Mouse (Mus musculus) gastrocnemius, postnatal 4 days (tissue): ENCODE results near the gene Adck2. TPM values are rescaled to one million over a fixed set of nuclear protein-coding genes. Genes with fewer than 3 reads are reported as not detected.

Experiments used
- DNase-seq, 2 experiments: peaks; one replicate each; pipeline ENCODE4 v3.0.0; 2021 to 2022; ENCODE audit warnings: low spot score in 2 of 2, mixed read lengths in 2 of 2
- total RNA-seq, 2 experiments: library from RNA; stranded (reverse); gene quantifications; 2 replicates each; pipeline ENCODE4 v1.2.3; 2021

Adck2 gene
- total RNA-seq, 2 experiments from 2014 or later = 15.9 to 18.3 TPM

GRCm38 (mm10) chr6:39556900-39557659 is 16.6 kb upstream of the Adck2 start:
- peak in 1 of 2 experiments; percentile 58 for DNase-seq

GRCm38 (mm10) chr6:39557723-39558261 is 15.9 kb upstream of the Adck2 start, which contains the start of gene Dennd2a:
Dennd2a (minus strand) TSS chr6:39557867.
- DNase-seq = peak; percentile 87 to 89

GRCm38 (mm10) chr6:39559276-39559939 is 14.3 kb upstream of the Adck2 start:
- DNase-seq = no peak

- DNase-seq = peak in 1 of 2 experiments; percentile 67
Measured at GRCm38 (mm10) chr6:39562166-39563015, 11.3 kb upstream of the Adck2 start.

- DNase-seq = no peak
Measured at GRCm38 (mm10) chr6:39567528-39567927, 6.1 kb upstream of the Adck2 start.

GRCm38 (mm10) chr6:39570426-39570825 is 3.2 kb upstream of the Adck2 start:
- no peak for DNase-seq

- peak in 1 of 2 experiments; percentile 20 for DNase-seq
Measured at GRCm38 (mm10) chr6:39574555-39574869, 839 bp downstream of the Adck2 start.

- DNase-seq = no peak
Measured at GRCm38 (mm10) chr6:39574951-39575350, 1.3 kb downstream of the Adck2 start.

- DNase-seq = no peak
Measured at GRCm38 (mm10) chr6:39579552-39579951, 5.9 kb downstream of the Adck2 start.

GRCm38 (mm10) chr6:39580558-39580957 is 6.9 kb downstream of the Adck2 start:
- DNase-seq = no peak

- DNase-seq = no peak
Measured at GRCm38 (mm10) chr6:39581087-39581784, 7.6 kb downstream of the Adck2 start.

GRCm38 (mm10) chr6:39585517-39585916 is 11.8 kb downstream of the Adck2 start, which contains the start of gene Gm42420:
Gm42420 (plus strand) TSS chr6:39585753.
- DNase-seq = no peak

GRCm38 (mm10) chr6:39591481-39591880 is 17.8 kb downstream of the Adck2 start:
- no peak for DNase-seq

GRCm38 (mm10) chr6:39592401-39593214 is 18.9 kb downstream of the Adck2 start, which contains the start of gene Ndufb2:
Ndufb2 (plus strand) TSS chr6:39592574.
- peak; percentile 76 to 93 for DNase-seq

GRCm38 (mm10) chr6:39600851-39601250 is 27.2 kb downstream of the Adck2 start:
- DNase-seq = no peak

GRCm38 (mm10) chr6:39601828-39602227 is 28.2 kb downstream of the Adck2 start:
- no peak for DNase-seq

- DNase-seq = no peak
Measured at GRCm38 (mm10) chr6:39604565-39604964, 30.9 kb downstream of the Adck2 start.

GRCm38 (mm10) chr6:39606056-39606455 is 32.4 kb downstream of the Adck2 start:
- no peak for DNase-seq

GRCm38 (mm10) chr6:39606862-39607261 is 33.2 kb downstream of the Adck2 start:
- no peak for DNase-seq

- no peak for DNase-seq
Measured at GRCm38 (mm10) chr6:39607365-39607764, 33.7 kb downstream of the Adck2 start.
